Mouse (Mus musculus) embryonic facial prominence, embryonic 12.5 days (tissue): ENCODE results near the gene Gm28230. TPM values are rescaled to one million over a fixed set of nuclear protein-coding genes. Genes with fewer than 3 reads are reported as not detected.

Experiments
- ATAC-seq: fragments of 200-750 bp; cut with Nextera tagmentation; 2 replicates; pipeline ENCODE4 v1.8.0; 2017; ENCODE audit not compliant: insufficient number of reproducible peaks, insufficient read depth, low FRiP score, low TSS enrichment
- H3K27ac ChIP-seq: fragments of 300-500 bp; sonication (generic); 2 replicates; pipeline ENCODE4 v1.5.1; 2016; ENCODE audit warnings: mild to moderate bottlenecking
- H3K27me3 ChIP-seq: fragments of 300-500 bp; sonication (generic); 2 replicates; pipeline ENCODE4 v1.6.1; 2016; ENCODE audit warnings: mild to moderate bottlenecking, moderate library complexity
- H3K36me3 ChIP-seq: fragments of 300-500 bp; sonication (generic); 2 replicates; pipeline ENCODE4 v1.6.1; 2016; ENCODE audit warnings: mild to moderate bottlenecking
- H3K4me1 ChIP-seq: fragments of 300-500 bp; sonication (generic); 2 replicates; pipeline ENCODE4 v1.6.1; 2016
- H3K4me2 ChIP-seq: fragments of 300-500 bp; sonication (generic); replicated peaks from 2 replicates; pipeline ENCODE4 v1.6.1; 2016; ENCODE audit warnings: mild to moderate bottlenecking, moderate library complexity
- H3K4me3 ChIP-seq: fragments of 300-500 bp; sonication (generic); 2 replicates; pipeline ENCODE4 v1.5.1; 2016; ENCODE audit warnings: mild to moderate bottlenecking
- H3K9ac ChIP-seq: fragments of 300-500 bp; sonication (generic); 2 replicates; pipeline ENCODE4 v1.6.1; 2016; ENCODE audit warnings: mild to moderate bottlenecking, moderate library complexity
- H3K9me3 ChIP-seq: fragments of 300-500 bp; sonication (generic); 2 replicates; pipeline ENCODE4 v1.6.1; 2016; ENCODE audit warnings: mild to moderate bottlenecking, moderate library complexity
- WGBS: fragments of 180-500 bp; shearing (Covaris S2); methylation state at CpG from one replicate; pipeline ENCODE4 v1.1.7; 2016; 5-methylcytosine and 5-hydroxymethylcytosine counted together
- polyA plus RNA-seq: library from polyadenylated mRNA; unstranded; fragments of >200 nt; fragmentation: Nextera tagmentation; extraction: Ambion mirVana; gene quantifications from 2 replicates; pipeline ENCODE4 v1.2.1, GENCODE M21; 2016

Gene Gm28230
- polyA plus RNA-seq, 1 experiment from 2014 or later, result not detected

DNA sequence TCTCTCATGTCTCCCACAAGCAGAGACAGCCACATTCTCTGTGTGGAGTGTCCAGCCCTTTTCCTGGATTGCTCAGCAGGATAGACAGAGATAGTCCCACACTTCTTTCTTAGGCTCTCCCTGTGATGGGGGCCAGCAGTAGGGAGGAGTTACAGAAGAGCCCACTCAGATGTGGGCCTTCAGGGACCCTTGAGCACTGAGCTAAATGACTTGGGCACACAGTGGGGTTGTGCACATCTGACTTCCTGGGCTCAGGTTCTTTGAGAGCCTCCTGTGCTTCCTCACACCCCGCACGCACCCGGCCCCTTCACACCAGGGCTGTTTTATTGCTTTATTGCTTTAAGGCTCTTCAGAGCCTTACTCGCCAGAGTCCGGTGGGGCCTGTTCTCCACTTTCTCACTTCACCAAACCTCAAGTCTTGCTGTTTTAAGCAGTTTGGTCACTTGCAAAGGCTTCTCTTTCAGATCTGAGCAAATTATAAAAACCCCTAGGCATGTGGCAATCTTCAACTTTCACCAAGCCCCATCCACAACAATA, 5.5 kb upstream of the Gm28230 start:
- no peaks in the 10 kb centered on the region for H3K36me3 ChIP-seq
- no peak overlapping the region for H3K27ac ChIP-seq
- WGBS, result 3% methylated on average over 5 of the region's 5 CpGs
- peaks cover 97% of the 10 kb centered on the region for H3K27me3 ChIP-seq
- no peak for ATAC-seq
- no peaks in the 10 kb centered on the region for H3K9me3 ChIP-seq
- H3K9ac ChIP-seq, result no peak overlapping the region
- H3K4me1 ChIP-seq, result no peaks in the 10 kb centered on the region
- no peak overlapping the region for H3K4me2 ChIP-seq
- H3K4me3 ChIP-seq, result no peak overlapping the region

- Histone ChIP-seq H3K36me3 (no peaks in the 10 kb centered on the region), H3K9ac (no peak overlapping the region), H3K9me3 (no peaks in the 10 kb centered on the region), H3K4me1 (no peaks in the 10 kb centered on the region), H3K27me3 (peaks cover 97% of the 10 kb centered on the region), H3K27ac (no peak overlapping the region), H3K4me3 (no peak overlapping the region), H3K4me2 (no peak overlapping the region)
- WGBS, result 7% methylated on average over 6 of the region's 6 CpGs
- ATAC-seq, result no peak
Measured at GRCm38 (mm10) chr2:74721882-74722281, 4.6 kb upstream of the Gm28230 start.

- no peak overlapping the region for H3K27ac ChIP-seq
- no peak overlapping the region for H3K4me3 ChIP-seq
- no peak overlapping the region for H3K9ac ChIP-seq
- ATAC-seq, result no peak
- H3K36me3 ChIP-seq, result no peaks in the 10 kb centered on the region
- H3K9me3 ChIP-seq, result no peaks in the 10 kb centered on the region
- no peaks in the 10 kb centered on the region for H3K4me1 ChIP-seq
- no peak overlapping the region for H3K4me2 ChIP-seq
- H3K27me3 ChIP-seq, result peaks cover 97% of the 10 kb centered on the region
- WGBS, result 2% methylated on average over 8 of the region's 8 CpGs
Measured at GRCm38 (mm10) chr2:74722949-74723348, 3.6 kb upstream of the Gm28230 start.

GRCm38 (mm10) chr2:74724244-74725015, 2.1 kb upstream of the Gm28230 start:
- no peak overlapping the region for H3K4me3 ChIP-seq
- 6% methylated on average over 7 of the region's 7 CpGs for WGBS
- H3K4me1 ChIP-seq, result no peaks in the 10 kb centered on the region
- ATAC-seq, result no peak
- no peak overlapping the region for H3K9ac ChIP-seq
- H3K27ac ChIP-seq, result no peak overlapping the region
- no peak overlapping the region for H3K4me2 ChIP-seq
- H3K9me3 ChIP-seq, result no peaks in the 10 kb centered on the region
- H3K36me3 ChIP-seq, result no peaks in the 10 kb centered on the region
- H3K27me3 ChIP-seq, result peaks cover 95% of the 10 kb centered on the region

DNA sequence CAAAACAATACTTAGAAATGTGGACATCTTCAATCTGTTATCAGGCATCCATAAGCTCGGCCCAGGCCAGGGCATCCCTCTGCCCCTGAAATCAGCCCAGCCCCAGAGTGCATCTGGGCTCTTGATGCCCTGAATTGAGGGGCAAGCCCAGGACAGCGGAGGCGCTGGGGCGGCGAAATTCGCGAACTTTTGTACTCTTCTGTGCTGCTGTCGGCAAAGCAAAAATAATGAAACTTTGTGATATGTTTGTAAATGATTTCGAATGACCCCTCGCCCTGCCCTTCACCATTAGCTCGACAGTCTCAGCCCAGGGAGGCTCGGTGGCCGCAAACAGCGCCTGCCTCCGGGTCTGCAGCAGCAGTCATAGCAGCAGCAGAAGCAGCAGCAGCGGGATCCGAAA, 1.4 kb upstream of the Gm28230 start:
- H3K27ac ChIP-seq, result no peak overlapping the region
- 1% methylated on average over 17 of the region's 17 CpGs for WGBS
- H3K9me3 ChIP-seq, result no peaks in the 10 kb centered on the region
- no peak overlapping the region for H3K4me2 ChIP-seq
- no peaks in the 10 kb centered on the region for H3K36me3 ChIP-seq
- ATAC-seq, result no peak
- H3K4me1 ChIP-seq, result no peaks in the 10 kb centered on the region
- H3K27me3 ChIP-seq, result peaks cover 93% of the 10 kb centered on the region
- H3K9ac ChIP-seq, result no peak overlapping the region
- H3K4me3 ChIP-seq, result no peak overlapping the region

GRCm38 (mm10) chr2:74726973-74727639, 578 bp downstream of the Gm28230 start:
- Histone ChIP-seq H3K4me3 (peak overlapping the region; percentile 20), H3K4me1 (no peaks in the 10 kb centered on the region), H3K9ac (no peak overlapping the region; the same call in 1 of the 2 replicates), H3K27ac (no peak overlapping the region), H3K27me3 (peaks cover 94% of the 10 kb centered on the region), H3K9me3 (no peaks in the 10 kb centered on the region), H3K36me3 (no peaks in the 10 kb centered on the region), H3K4me2 (peak overlapping the region; percentile 40)
- ATAC-seq, result no peak
- WGBS, result under 1% methylated on average over 42 of the region's 43 CpGs

DNA sequence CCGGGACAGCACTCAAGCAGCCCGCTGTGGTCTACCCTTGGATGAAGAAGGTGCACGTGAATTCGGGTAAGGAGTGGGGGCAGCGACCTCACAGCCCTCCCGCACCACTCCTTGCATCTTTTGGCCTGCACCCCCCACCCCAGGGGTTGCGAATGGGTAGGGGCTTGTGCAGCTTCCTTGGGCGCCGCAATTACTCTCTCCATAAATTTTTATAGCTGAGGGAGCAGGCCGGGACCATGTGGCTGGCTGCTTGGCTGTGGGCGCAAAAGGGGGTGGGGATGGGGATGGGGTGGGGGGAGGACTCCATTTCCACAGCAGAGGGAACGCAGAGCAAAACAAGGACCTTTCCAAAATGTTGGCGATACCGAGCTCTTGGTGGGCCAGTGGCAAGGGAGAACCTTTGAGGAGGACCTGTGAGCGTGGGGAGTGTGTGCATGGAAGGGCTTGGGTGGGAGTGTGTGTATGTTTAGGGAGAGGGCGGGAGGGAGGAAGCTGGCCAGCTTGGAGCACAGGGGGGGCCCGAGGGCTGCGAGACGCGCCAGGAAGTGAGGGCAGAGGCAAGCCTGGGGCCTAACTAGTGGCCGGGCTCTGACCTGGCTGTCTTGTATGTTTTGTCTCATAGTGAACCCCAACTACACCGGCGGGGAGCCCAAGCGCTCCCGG, 1.2 kb downstream of the Gm28230 start:
- Histone ChIP-seq H3K36me3 (no peaks in the 10 kb centered on the region), H3K4me1 (no peaks in the 10 kb centered on the region), H3K9me3 (no peaks in the 10 kb centered on the region), H3K9ac (no peak overlapping the region; the same call in 1 of the 2 replicates), H3K27ac (no peak overlapping the region), H3K4me2 (peak overlapping the region; percentile 40), H3K4me3 (peak overlapping the region; percentile 20), H3K27me3 (peaks cover 95% of the 10 kb centered on the region)
- no peak for ATAC-seq
- 1% methylated on average over 25 of the region's 25 CpGs for WGBS

DNA sequence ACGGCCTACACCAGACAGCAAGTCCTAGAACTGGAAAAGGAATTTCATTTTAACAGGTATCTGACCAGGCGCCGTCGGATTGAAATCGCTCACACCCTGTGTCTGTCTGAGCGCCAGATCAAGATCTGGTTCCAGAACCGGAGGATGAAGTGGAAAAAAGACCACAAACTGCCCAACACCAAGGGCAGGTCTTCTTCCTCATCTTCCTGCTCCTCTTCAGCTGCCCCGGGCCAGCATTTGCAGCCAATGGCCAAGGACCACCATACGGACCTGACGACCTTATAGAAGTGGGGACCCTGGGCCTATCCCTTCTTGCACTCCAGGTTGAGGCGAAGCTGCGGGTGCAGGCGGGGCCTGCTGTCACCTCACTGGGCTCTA, 1.8 kb downstream of the Gm28230 start:
- 2% methylated on average over 13 of the region's 13 CpGs for WGBS
- H3K9me3 ChIP-seq, result no peaks in the 10 kb centered on the region
- 0 out of 2 replicates have a peak overlapping the region, but pooled peaks have one; percentile 20 for H3K4me3 ChIP-seq
- no peak for ATAC-seq
- H3K4me2 ChIP-seq, result no peak overlapping the region
- peaks cover 95% of the 10 kb centered on the region for H3K27me3 ChIP-seq
- no peaks in the 10 kb centered on the region for H3K36me3 ChIP-seq
- H3K9ac ChIP-seq, result no peak overlapping the region
- no peaks in the 10 kb centered on the region for H3K4me1 ChIP-seq
- H3K27ac ChIP-seq, result no peak overlapping the region

GRCm38 (mm10) chr2:74730331-74730730, 3.8 kb downstream of the Gm28230 start:
- H3K27ac ChIP-seq, result no peak overlapping the region
- no peaks in the 10 kb centered on the region for H3K9me3 ChIP-seq
- H3K36me3 ChIP-seq, result no peaks in the 10 kb centered on the region
- ATAC-seq, result no peak
- WGBS, result 5% methylated on average over 8 of the region's 8 CpGs
- no peak overlapping the region for H3K4me3 ChIP-seq
- no peak overlapping the region for H3K4me2 ChIP-seq
- H3K4me1 ChIP-seq, result no peaks in the 10 kb centered on the region
- H3K27me3 ChIP-seq, result peaks cover 92% of the 10 kb centered on the region
- no peak overlapping the region for H3K9ac ChIP-seq

- no peak overlapping the region for H3K4me3 ChIP-seq
- no peaks in the 10 kb centered on the region for H3K36me3 ChIP-seq
- H3K27ac ChIP-seq, result no peak overlapping the region
- no peak overlapping the region for H3K4me2 ChIP-seq
- H3K4me1 ChIP-seq, result no peaks in the 10 kb centered on the region
- no peak overlapping the region for H3K9ac ChIP-seq
- H3K27me3 ChIP-seq, result peaks cover 93% of the 10 kb centered on the region
- H3K9me3 ChIP-seq, result no peaks in the 10 kb centered on the region
- ATAC-seq, result no peak
Measured at GRCm38 (mm10) chr2:74731055-74731454, 4.5 kb downstream of the Gm28230 start.

DNA sequence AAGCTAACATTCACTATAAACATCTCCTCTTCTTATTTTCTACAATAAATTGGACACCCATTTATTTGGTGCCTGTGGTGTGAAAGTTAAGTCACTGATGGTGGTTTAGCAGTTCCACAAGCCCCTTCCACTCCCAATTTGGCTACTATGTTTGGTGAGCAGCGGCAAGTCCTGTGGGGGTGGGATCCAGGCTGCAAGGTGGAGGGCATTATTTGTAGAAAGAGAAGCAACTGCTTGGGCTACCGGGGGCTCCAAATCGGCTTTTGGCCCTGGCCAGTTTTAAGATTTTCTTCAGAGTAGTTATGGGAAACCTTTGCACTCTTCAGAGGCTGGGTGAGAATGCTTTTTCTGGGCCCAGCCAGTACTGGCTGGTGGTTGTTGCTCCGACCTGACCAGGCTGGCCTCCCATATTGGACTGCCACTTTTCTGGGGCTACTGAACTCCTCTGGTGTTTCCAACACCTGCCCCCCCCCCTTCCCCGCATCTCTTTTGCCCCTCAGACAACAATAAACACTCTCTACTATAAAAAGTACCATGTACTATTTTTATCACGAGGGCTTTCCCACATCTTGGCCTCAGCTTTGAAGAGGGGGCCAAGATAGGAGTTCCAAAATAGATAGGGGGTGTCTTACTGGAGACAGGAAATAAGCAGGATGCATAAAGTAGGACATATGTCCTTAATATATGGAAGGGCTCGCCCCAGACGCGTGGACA, 5.4 kb downstream of the Gm28230 start:
- WGBS, result 1% methylated on average over 9 of the region's 9 CpGs
- H3K27ac ChIP-seq, result no peak overlapping the region
- H3K27me3 ChIP-seq, result peaks cover 93% of the 10 kb centered on the region
- no peak overlapping the region for H3K4me3 ChIP-seq
- H3K4me2 ChIP-seq, result no peak overlapping the region
- ATAC-seq, result no peak
- no peak overlapping the region for H3K9ac ChIP-seq
- H3K4me1 ChIP-seq, result no peaks in the 10 kb centered on the region
- no peaks in the 10 kb centered on the region for H3K36me3 ChIP-seq
- no peaks in the 10 kb centered on the region for H3K9me3 ChIP-seq
